Mouse (Mus musculus): ENCODE measurements around the gene Mill2.
A peak's percentile ranks its signal among the peaks of the same experiment; 100 is the strongest.

DNA sequence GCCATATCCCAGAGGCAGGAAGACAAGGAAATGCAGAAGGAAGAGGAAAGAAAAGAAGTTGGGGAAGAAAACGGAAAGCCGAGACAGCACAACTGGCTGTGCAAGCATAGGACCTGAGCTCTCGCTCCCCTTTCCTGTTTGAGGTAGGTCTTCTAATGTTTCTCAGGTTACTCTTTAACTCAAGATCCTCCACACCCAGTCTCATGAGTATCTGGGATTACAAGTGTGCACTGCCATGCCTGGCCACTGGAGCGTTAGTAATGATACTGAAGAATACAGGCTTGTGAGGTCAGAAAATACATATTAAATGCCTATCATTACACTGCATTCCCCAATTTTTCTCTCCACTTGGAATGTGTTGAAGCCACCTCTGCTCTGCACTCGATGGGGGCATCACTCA is 35.6 kb downstream of the Mill2 start:
- TF ChIP-seq CTCF (IDR thresholded peaks at IDR 0.05) (peak; percentile 14; the same call in 1 of the 2 replicates), EP300 (IDR thresholded peaks at IDR 0.05) (no peak)

Measured in lung, postnatal 0 days (tissue).